Mouse (Mus musculus) cerebellum, adult 2 months (tissue): ENCODE results near the gene Cgas. TPM values are rescaled to one million over a fixed set of nuclear protein-coding genes. Genes with fewer than 3 reads are reported as not detected.

Source experiments
- DNase-seq, 2 experiments: peaks; one replicate each; pipeline ENCODE4 v3.0.0; 2021
- H3K27ac ChIP-seq: fragments of 200-500 bp; 2 replicates; pipeline ENCODE4 v1.5.1; 2012; ENCODE audit warnings: low read length, control low read depth, inconsistent platforms; ENCODE audit not compliant: insufficient read depth
- H3K27me3 ChIP-seq: fragments of 200-500 bp; 2 replicates; pipeline ENCODE4 v1.6.1; 2012; ENCODE audit warnings: inconsistent platforms, mild to moderate bottlenecking, low read length, moderate library complexity; ENCODE audit not compliant: control insufficient read depth, insufficient read depth
- H3K4me1 ChIP-seq: fragments of 200-500 bp; 2 replicates; pipeline ENCODE4 v1.6.1; 2011; ENCODE audit warnings: low read length; ENCODE audit not compliant: control insufficient read depth, insufficient read depth
- H3K4me3 ChIP-seq: fragments of 200-500 bp; replicated peaks from 2 replicates; pipeline ENCODE3; 2011; ENCODE audit warnings: mild to moderate bottlenecking, low read depth, low read length, control low read depth; ENCODE audit not compliant: insufficient read depth
- CTCF ChIP-seq: fragments of 200-500 bp; IDR thresholded peaks from 2 replicates; pipeline ENCODE4 v1.5.1; 2011; ENCODE audit warnings: low read depth, mild to moderate bottlenecking, control low read depth, low read length, moderate library complexity, borderline replicate concordance; ENCODE audit not compliant: insufficient read depth
- POLR2A ChIP-seq: fragments of 200-500 bp; IDR thresholded peaks from 2 replicates; pipeline ENCODE4 v1.6.1; 2011; ENCODE audit warnings: low read length, control low read depth, borderline replicate concordance; ENCODE audit not compliant: insufficient read depth
- WGBS: fragments of 180-500 bp; shearing (Covaris S2); methylation state at CpG from one replicate; pipeline ENCODE4 v1.1.7; 2018; 5-methylcytosine and 5-hydroxymethylcytosine counted together
- polyA plus RNA-seq: library from polyadenylated mRNA; depleted of rRNA; stranded (reverse); fragments of >200 nt; gene quantifications from 2 replicates; pipeline ENCODE4 v1.2.3, GENCODE M21; 2012

Gene Cgas
- polyA plus RNA-seq, 1 experiment: 0.33 TPM

DNA sequence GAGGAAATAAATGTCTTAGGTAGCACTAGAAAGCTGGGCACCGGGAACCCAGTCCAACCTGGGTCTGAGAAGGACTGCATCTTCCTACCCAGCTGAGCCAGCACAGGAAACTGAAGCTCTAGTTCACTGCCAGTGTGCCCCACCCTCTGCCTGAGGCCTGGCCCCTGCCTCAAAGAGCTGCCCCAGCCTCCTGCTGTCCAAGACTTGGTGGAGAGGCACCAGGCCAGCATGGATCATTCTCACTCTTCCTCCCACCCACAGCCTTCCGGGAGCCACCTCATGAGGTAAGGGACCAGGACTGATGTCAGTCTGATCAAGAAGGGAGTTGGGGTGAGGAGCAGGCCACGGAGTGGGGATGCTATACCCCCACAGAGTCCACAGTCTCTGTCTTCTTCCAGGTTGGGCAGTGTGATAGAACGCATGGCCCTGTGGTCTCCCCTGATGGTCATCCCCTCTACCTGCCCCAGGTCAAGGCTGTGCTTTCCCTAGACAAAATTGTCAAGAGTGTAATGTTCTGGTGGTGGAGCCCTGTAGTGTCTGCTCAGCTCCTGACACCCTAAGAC lies 14.1 kb downstream of the Cgas start:
- no peaks in the 10 kb centered on the region for H3K4me1 ChIP-seq
- H3K27me3 ChIP-seq: no peaks in the 10 kb centered on the region
- TF ChIP-seq POLR2A: no peak
- no peak for TF ChIP-seq CTCF
- no peak for DNase-seq
- H3K4me3 ChIP-seq: no peak overlapping the region
- 82% methylated on average over 4 of the region's 4 CpGs for whole genome bisulfite sequencing
- no peak overlapping the region for H3K27ac ChIP-seq

DNA sequence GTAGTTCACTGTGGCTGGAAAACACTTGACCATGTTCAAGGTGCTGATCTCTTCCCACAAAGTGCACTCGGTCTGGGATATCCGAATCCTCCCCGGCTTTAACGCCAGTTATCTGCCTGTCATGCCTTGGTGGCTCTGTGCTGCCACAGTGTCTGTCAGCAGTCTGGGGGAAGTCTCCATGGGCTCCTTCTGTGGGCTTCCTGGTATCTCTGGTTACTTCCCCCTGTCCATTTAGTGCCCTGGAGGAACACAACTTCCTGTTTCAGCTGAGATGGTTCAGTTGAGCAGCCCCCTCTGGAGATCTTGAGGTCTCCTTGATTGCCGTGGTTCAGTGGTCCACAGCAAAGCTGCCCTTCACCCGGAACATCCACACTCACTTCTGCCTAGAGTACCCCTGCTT lies 14.9 kb downstream of the Cgas start:
- DNase-seq: no peak
- Histone ChIP-seq H3K27ac (no peak overlapping the region), H3K27me3 (no peaks in the 10 kb centered on the region), H3K4me3 (no peak overlapping the region), H3K4me1 (no peaks in the 10 kb centered on the region)
- 88% methylated on average over 6 of the region's 6 CpGs for WGBS
- TF ChIP-seq POLR2A (no peak), CTCF (no peak)

GRCm38 (mm10) chr9:78427362-78427781 lies 15.7 kb downstream of the Cgas start:
- Histone ChIP-seq H3K27ac (no peak overlapping the region), H3K4me3 (peak overlapping the region; percentile 42), H3K4me1 (no peaks in the 10 kb centered on the region), H3K27me3 (no peaks in the 10 kb centered on the region)
- no peak for DNase-seq
- TF ChIP-seq POLR2A: no peak
- no peak for TF ChIP-seq CTCF
- WGBS: 24% methylated on average over 27 of the region's 27 CpGs

GRCm38 (mm10) chr9:78401596-78401995 lies 41.4 kb downstream of the Cgas start:
- H3K4me1 ChIP-seq: no peaks in the 10 kb centered on the region
- no peak overlapping the region for H3K27ac ChIP-seq
- DNase-seq: no peak
- H3K4me3 ChIP-seq: no peak overlapping the region
- H3K27me3 ChIP-seq: no peaks in the 10 kb centered on the region; the same call in 1 of the 2 replicates
- WGBS: 93% methylated on average over 7 of the region's 7 CpGs
- TF ChIP-seq POLR2A (no peak), CTCF (no peak)

DNA sequence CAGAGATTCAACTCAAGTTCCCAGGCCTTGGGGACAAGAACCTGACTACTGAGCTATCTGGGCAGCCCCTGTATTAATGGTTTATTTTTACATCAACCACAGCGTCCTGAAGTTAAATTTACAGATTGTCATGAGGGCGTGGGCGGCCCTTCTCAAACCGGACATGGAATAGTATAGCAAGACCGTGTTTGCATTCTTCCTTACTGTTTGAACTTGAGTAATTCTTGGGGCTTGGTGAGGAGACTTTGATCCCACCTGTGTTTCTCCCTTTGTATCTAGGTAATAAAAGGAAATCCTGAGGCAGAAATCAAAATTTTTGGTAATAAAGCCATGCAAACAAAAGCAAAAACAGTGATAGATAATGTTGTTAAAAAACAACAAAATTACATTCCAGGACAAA lies 42.5 kb downstream of the Cgas start:
- DNase-seq: no peak
- Histone ChIP-seq H3K4me1 (no peaks in the 10 kb centered on the region), H3K4me3 (no peak overlapping the region), H3K27ac (no peak overlapping the region), H3K27me3 (peaks cover 6% of the 10 kb centered on the region; the same call in 1 of the 2 replicates)
- TF ChIP-seq POLR2A: no peak
- TF ChIP-seq CTCF: no peak
- WGBS: 84% methylated on average over 5 of the region's 5 CpGs

DNA sequence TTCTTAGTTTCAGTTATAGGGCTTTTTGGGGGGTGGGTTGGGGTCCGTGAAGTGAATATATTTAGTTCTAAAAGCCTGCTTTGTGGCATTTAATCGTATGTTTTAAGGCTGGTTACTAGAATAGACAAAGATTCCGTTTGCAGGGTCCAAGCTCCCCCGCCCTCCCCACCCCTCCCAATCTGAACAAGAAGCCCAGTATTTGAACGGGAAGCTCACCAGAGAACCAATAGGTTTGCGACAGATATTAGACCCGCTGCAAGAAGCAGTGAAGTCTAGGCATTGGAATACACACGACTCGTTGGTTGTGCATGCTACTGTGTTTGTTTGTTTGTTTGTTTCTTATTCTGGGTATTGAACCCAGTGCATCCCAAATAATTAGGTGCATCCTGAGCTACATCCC lies 46.5 kb downstream of the Cgas start:
- TF ChIP-seq POLR2A (no peak), CTCF (no peak)
- peaks cover 9% of the 10 kb centered on the region; the same call in 1 of the 2 replicates for H3K27me3 ChIP-seq
- no peak overlapping the region for H3K27ac ChIP-seq
- H3K4me1 ChIP-seq: no peaks in the 10 kb centered on the region
- DNase-seq: no peak
- no peak overlapping the region for H3K4me3 ChIP-seq
- WGBS: 60% methylated on average over 9 of the region's 9 CpGs

- H3K27ac ChIP-seq: no peak within 1 kb of the TSS
- TF ChIP-seq CTCF (no peak), POLR2A (no peak)
- DNase-seq: no peak
- peaks cover 9% of the 10 kb centered on the region; the same call in 1 of the 2 replicates for H3K27me3 ChIP-seq
- WGBS: 4% methylated on average over 93 of the region's 93 CpGs
- no peak within 1 kb of the TSS for H3K4me3 ChIP-seq
- no peaks in the 10 kb centered on the region for H3K4me1 ChIP-seq
These were observed 47.2 kb downstream of the Cgas start, which contains the start of gene Ddx43 for GRCm38 (mm10) chr9:78395630-78396351. Gene Ddx43 (plus strand): TSS chr9:78395777.

GRCm38 (mm10) chr9:78395244-78395629 lies 47.8 kb downstream of the Cgas start:
- no peak overlapping the region for H3K27ac ChIP-seq
- WGBS: 32% methylated on average over 11 of the region's 11 CpGs
- TF ChIP-seq CTCF (no peak), POLR2A (no peak)
- no peak for DNase-seq
- no peak overlapping the region for H3K4me3 ChIP-seq
- no peaks in the 10 kb centered on the region for H3K4me1 ChIP-seq
- H3K27me3 ChIP-seq: peaks cover 9% of the 10 kb centered on the region; the same call in 1 of the 2 replicates
